Mouse (Mus musculus) inflammation-experienced regulatory T-cells (primary cell): ENCODE data around the gene Otop3. TPM values are rescaled to one million over a fixed set of nuclear protein-coding genes. Genes with fewer than 3 reads are reported as not detected.

Source experiments
- polyA plus RNA-seq, 2 experiments: library from polyadenylated mRNA; unstranded; fragments of 100-300 nt; shearing (Covaris generic); gene quantifications; one replicate each; pipeline ENCODE4 v1.2.1; 2017

Otop3 gene
- under 1 TPM in 1 of 2 experiments, not detected in 1; 0.89 TPM for polyA plus RNA-seq

DNA sequence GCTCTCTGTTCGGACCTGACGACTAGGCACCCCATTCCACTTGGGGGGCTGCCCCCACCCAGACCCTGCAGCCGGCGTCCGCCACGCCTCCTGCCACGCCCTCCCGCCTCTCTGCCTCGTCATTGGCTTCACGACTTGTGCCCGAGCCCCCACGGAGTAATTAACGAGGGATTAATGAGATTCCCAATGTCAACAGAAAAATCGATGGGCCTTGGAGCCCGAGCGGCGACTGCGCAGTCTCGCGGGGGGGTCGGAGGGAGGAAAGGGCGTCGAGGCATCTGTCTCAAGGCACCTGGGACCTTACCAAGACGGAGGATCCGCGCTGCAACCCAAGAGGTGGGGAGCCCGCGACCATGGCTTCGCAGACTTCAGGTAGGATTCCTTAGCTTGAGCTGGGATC is at the start of gene Otop3:
Gene Otop3, plus strand, starts transcription at position 201 of the 400 bp plus-strand sequence.

DNA sequence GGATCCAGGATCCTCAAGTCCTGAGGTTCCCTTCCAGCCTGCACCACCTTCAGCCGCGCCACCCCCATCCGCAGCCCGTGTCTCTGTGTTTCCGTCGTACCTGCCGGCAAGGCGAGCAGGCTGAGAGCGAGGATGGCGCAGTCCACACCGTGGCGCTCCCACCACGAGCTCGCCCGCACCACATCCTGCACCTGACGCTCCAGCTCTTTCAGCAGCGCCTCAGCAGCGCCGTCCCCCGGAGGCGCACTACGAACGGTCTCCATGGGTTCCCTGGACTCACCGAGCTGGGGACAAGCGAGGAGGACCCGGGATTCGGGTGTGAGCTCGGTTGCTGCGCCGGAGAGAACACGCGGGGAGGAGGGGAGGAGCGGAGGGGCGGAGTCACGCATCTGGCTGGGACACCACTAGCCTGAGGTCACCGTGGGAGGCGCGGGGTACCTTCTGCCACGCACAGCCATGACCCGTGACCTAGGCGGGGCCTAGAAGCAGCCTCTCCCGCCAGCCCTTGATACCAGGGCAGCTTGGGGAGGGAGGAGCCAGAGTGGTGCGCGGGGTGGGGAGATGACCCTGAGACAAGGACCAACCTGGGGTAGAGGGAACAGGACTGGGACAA is 37.2 kb upstream of the Otop3 start, which contains the start of gene Fads6:
Gene Fads6, minus strand, starts transcription at position 450 of the 613 bp plus-strand sequence.

DNA sequence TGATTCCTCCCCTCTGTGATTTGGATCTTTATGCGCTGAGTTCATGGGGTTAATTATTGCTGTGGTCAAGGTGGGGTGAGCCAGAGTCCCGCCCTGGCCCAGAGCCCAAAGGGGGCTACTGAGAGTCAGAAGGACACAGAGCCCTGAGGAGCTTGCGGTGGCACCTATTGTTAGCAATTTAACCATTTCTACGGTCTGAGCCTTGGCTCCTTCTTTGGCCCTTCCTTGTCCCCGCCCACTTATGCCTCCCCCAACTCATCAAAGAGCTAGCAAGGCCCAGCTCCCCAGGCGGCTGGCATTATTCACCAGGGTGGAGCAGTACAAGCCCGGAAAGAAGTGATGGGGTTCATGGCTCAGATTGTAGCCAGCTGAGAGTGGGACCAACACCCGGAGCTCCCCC is 27.7 kb upstream of the Otop3 start, which contains the start of gene Otop2:
Gene Otop2, plus strand, starts transcription at position 301 of the 400 bp plus-strand sequence.

GRCm38 (mm10) chr11:115321906-115322693 is 12.4 kb upstream of the Otop3 start, which contains the start of gene Ush1g:
Ush1g (minus strand) TSS chr11:115322041.

GRCm38 (mm10) chr11:115367395-115367944 is 32.9 kb downstream of the Otop3 start, which contains the start of gene Hid1:
Hid1 (minus strand) TSS chr11:115367756.

GRCm38 (mm10) chr11:115381743-115382539 is 47.4 kb downstream of the Otop3 start, which contains the start of gene Cdr2l:
Cdr2l (plus strand) TSS chr11:115381916.

Other genes starting within 250 kb of the Otop3 start
- gene Rab37, start 243.3 kb upstream of the Otop3 start, polyA plus RNA-seq = 100 to 1,000 TPM; 154 to 188 TPM
- under 1 TPM; 0.39 to 0.98 TPM for gene Cd300lf, start 200.7 kb upstream of the Otop3 start, polyA plus RNA-seq
- gene Slc9a3r1, start 171.4 kb upstream of the Otop3 start, polyA plus RNA-seq = 100 to 1,000 TPM; 433 to 435 TPM
- gene Tmem104, start 147.2 kb upstream of the Otop3 start, polyA plus RNA-seq = 10 to 100 TPM; 15.3 to 15.4 TPM
- 10 to 100 TPM; 14.0 to 15.7 TPM for gene Nat9, start 146.9 kb upstream of the Otop3 start, polyA plus RNA-seq
- gene Grin2c, start 67.5 kb upstream of the Otop3 start, polyA plus RNA-seq = under 1 TPM in 1 of 2 experiments, not detected in 1; 0.04 TPM
- 10 to 100 TPM; 25.0 to 35.0 TPM for gene Fdxr, start 57.7 kb upstream of the Otop3 start, polyA plus RNA-seq
- gene Fads6, start 37.1 kb upstream of the Otop3 start, polyA plus RNA-seq = 1 to 10 TPM in 1 of 2 experiments, under 1 TPM in 1; 0.87 to 1.1 TPM
- not detected for gene Otop2, start 27.6 kb upstream of the Otop3 start, polyA plus RNA-seq
- not detected for gene Ush1g, start 12.7 kb upstream of the Otop3 start, polyA plus RNA-seq
- gene Hid1, start 33.0 kb downstream of the Otop3 start, polyA plus RNA-seq = 1 to 10 TPM; 6.2 to 9.8 TPM
- under 1 TPM in 1 of 2 experiments, not detected in 1; 0.24 TPM for gene Cdr2l, start 47.2 kb downstream of the Otop3 start, polyA plus RNA-seq
- gene Mrpl58, start 69.0 kb downstream of the Otop3 start, polyA plus RNA-seq = 100 to 1,000 TPM; 140 TPM
- gene Atp5h, start 85.2 kb downstream of the Otop3 start, polyA plus RNA-seq = 100 to 1,000 TPM; 599 to 724 TPM
- gene Kctd2, start 85.4 kb downstream of the Otop3 start, polyA plus RNA-seq = 10 to 100 TPM; 53.6 to 95.0 TPM
- under 1 TPM in 1 of 2 experiments, not detected in 1; 0.15 TPM for gene Trim80, start 105.8 kb downstream of the Otop3 start, polyA plus RNA-seq
- gene Slc16a5, start 127.7 kb downstream of the Otop3 start, polyA plus RNA-seq = 10 to 100 TPM in 1 of 2 experiments, 1 to 10 TPM in 1; 5.5 to 33.6 TPM
- 100 to 1,000 TPM in 1 of 2 experiments, 10 to 100 TPM in 1; 98.8 to 112 TPM for gene Armc7, start 140.9 kb downstream of the Otop3 start, polyA plus RNA-seq
- 100 to 1,000 TPM; 323 to 410 TPM for gene Nt5c, start 157.1 kb downstream of the Otop3 start, polyA plus RNA-seq
- 100 to 1,000 TPM; 464 to 578 TPM for gene Jpt1, start 179.7 kb downstream of the Otop3 start, polyA plus RNA-seq
- 100 to 1,000 TPM; 672 to 692 TPM for gene Sumo2, start 201.5 kb downstream of the Otop3 start, polyA plus RNA-seq
- 100 to 1,000 TPM in 1 of 2 experiments, 10 to 100 TPM in 1; 76.0 to 110 TPM for gene Nup85, start 229.7 kb downstream of the Otop3 start, polyA plus RNA-seq